Mouse (Mus musculus): ENCODE measurements around the gene Nacad. TPM values are rescaled to one million over a fixed set of nuclear protein-coding genes. Genes with fewer than 3 reads are reported as not detected.

The Nacad gene
- polyA plus RNA-seq, 1 experiment from 2014 or later = 78.2 TPM

Other genes starting within 250 kb of the Nacad start
- gene Zmiz2, start 217.0 kb downstream of the Nacad start, polyA plus RNA-seq (2015; fragmentation: Nextera tagmentation; extraction: Ambion mirVana) = 24.8 and 28.3 TPM in 2 replicates
- 4,598 and 4,773 TPM in 2 replicates for gene Ppia, start 190.6 kb downstream of the Nacad start, polyA plus RNA-seq (2015; fragmentation: Nextera tagmentation; extraction: Ambion mirVana)
- gene H2afv, start 161.6 kb downstream of the Nacad start, polyA plus RNA-seq (2015; fragmentation: Nextera tagmentation; extraction: Ambion mirVana) = 183 and 240 TPM in 2 replicates
- 11.4 and 14.7 TPM in 2 replicates for gene Purb, start 130.1 kb downstream of the Nacad start, polyA plus RNA-seq (2015; fragmentation: Nextera tagmentation; extraction: Ambion mirVana)
- 0.37 and 6.2 TPM in 2 replicates for gene Myo1g, start 85.1 kb downstream of the Nacad start, polyA plus RNA-seq (2015; fragmentation: Nextera tagmentation; extraction: Ambion mirVana)
- gene Ccm2, start 59.2 kb downstream of the Nacad start, polyA plus RNA-seq (2015; fragmentation: Nextera tagmentation; extraction: Ambion mirVana) = 96.2 and 107 TPM in 2 replicates
- gene Tbrg4, start 20.0 kb upstream of the Nacad start, polyA plus RNA-seq (2015; fragmentation: Nextera tagmentation; extraction: Ambion mirVana) = 34.2 and 39.9 TPM in 2 replicates
- gene Wap, start 32.6 kb upstream of the Nacad start, polyA plus RNA-seq (2015; fragmentation: Nextera tagmentation; extraction: Ambion mirVana) = not detected in 2 replicates
- gene Ramp3, start 52.5 kb upstream of the Nacad start, polyA plus RNA-seq (2015; fragmentation: Nextera tagmentation; extraction: Ambion mirVana) = 29.9 and 32.1 TPM in 2 replicates
- 0.14 TPM in 1 of 2 replicates, not detected in the other for gene Gm11983, start 231.6 kb upstream of the Nacad start, polyA plus RNA-seq (2015; fragmentation: Nextera tagmentation; extraction: Ambion mirVana)